In the genomic region with DNA sequence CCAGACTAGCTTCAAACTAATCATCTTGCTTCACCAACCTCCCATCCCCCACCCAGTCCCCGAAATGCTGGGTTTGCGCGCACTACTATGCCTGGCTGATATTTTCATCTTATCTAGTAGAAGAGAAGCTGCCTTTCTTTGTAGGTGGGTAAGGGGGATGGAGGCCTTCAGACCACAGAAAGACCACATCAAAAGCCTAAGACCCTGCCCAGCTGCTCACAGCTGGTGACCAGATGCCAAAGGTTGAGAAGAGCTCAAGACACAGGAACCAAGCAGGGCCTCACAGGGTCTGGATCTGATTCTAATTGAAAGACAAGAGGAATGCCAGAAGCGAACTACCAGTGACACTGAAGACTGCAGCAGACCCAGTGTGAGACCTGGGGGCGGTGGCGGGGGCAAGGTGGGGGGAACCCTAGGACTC, we compare ENCODE assay signal across 8 mouse cellular contexts. TPM values are rescaled to one million over a fixed set of nuclear protein-coding genes. Genes with fewer than 3 reads are reported as not detected.
DNase-seq lines count a peak whose midpoint lies in the region; ATAC-seq and TF ChIP-seq lines count a peak whose summit lies in the region.

No protein-coding gene starts in this region.

- peaks cover 15% of the 10 kb centered on the region for H3K4me1 ChIP-seq in heart, embryonic 12.5 days (replicated peaks)
- peaks cover 20% of the 10 kb centered on the region for H3K4me1 ChIP-seq in G1E (ENCODE audit: insufficient read depth, low read depth, low read length)
- H3K4me1 ChIP-seq in forebrain, embryonic 15.5 days: peaks cover 16% of the 10 kb centered on the region
- peaks cover 15% of the 10 kb centered on the region for H3K4me1 ChIP-seq in liver, embryonic 11.5 days (replicated peaks; ENCODE audit: control insufficient read depth, insufficient read depth, low read length)

- WGBS in heart, embryonic 12.5 days: 24% methylated on average over 6 of the region's 6 CpGs
- 32% methylated on average over 6 of the region's 6 CpGs for WGBS in forebrain, embryonic 15.5 days
- 20% methylated on average over 6 of the region's 6 CpGs for WGBS in liver, embryonic 11.5 days

- intact Hi-C loops in heart, postnatal 25 days (cut with DNase I): loop anchor here (5.0 kb wide), 3 partner anchors 38 to 118 kb away; a partner anchor contains a TSS
- intact Hi-C loops in left cerebral cortex, postnatal 14 days (cut with DNase I): loop anchor here (5.0 kb wide), 1 partner anchor 58 kb away; no protein-coding TSS in a partner anchor

- peak overlapping the region; percentile 93 for H3K9ac ChIP-seq in heart, embryonic 12.5 days
- H3K9ac ChIP-seq in forebrain, embryonic 15.5 days (replicated peaks): peak overlapping the region; percentile 91
- H3K9ac ChIP-seq in liver, embryonic 11.5 days (ENCODE audit: low read depth, low read length): peak overlapping the region; percentile 99

- peak overlapping the region; percentile 78 for H3K4me3 ChIP-seq in heart, embryonic 12.5 days
- H3K4me3 ChIP-seq in G1E (ENCODE audit: low read depth, low read length): peak overlapping the region; percentile 100; the same call in 1 of the 2 replicates
- H3K4me3 ChIP-seq in forebrain, embryonic 15.5 days: peak overlapping the region; percentile 77
- H3K4me3 ChIP-seq in liver, embryonic 11.5 days (ENCODE audit: low read depth, low read length): peak overlapping the region; percentile 92

- no peaks in the 10 kb centered on the region; the same call in 1 of the 2 replicates for H3K36me3 ChIP-seq in heart, embryonic 12.5 days
- peaks cover 32% of the 10 kb centered on the region for H3K36me3 ChIP-seq in G1E (replicated peaks)
- H3K36me3 ChIP-seq in forebrain, embryonic 15.5 days: no peaks in the 10 kb centered on the region
- no peaks in the 10 kb centered on the region for H3K36me3 ChIP-seq in liver, embryonic 11.5 days (ENCODE audit: control insufficient read depth, insufficient read depth, low read length)

- H3K4me2 ChIP-seq in heart, embryonic 12.5 days: peak overlapping the region; percentile 80
- peak overlapping the region; percentile 59 for H3K4me2 ChIP-seq in forebrain, embryonic 15.5 days (replicated peaks)
- H3K4me2 ChIP-seq in liver, embryonic 11.5 days: peak overlapping the region; percentile 91

- no peak for DNase-seq in heart, postnatal 25 days (ENCODE audit: low spot score)
- DNase-seq in G1E (ENCODE audit: low spot score): no peak
- no peak for DNase-seq in liver, embryonic 11.5 days (ENCODE audit: low spot score)
- peak; percentile 28 for DNase-seq in thymus, postnatal 14 days
- DNase-seq in left cerebral cortex, postnatal 14 days (ENCODE audit: low spot score in 2 of 2): no peak
- no peak for DNase-seq in natural killer cell, adult 2 months (ENCODE audit: low spot score in 2 of 2)

- no peaks in the 10 kb centered on the region for H3K27me3 ChIP-seq in heart, embryonic 12.5 days (replicated peaks)
- no peaks in the 10 kb centered on the region for H3K27me3 ChIP-seq in G1E (ENCODE audit: insufficient read depth, low read length)
- no peaks in the 10 kb centered on the region for H3K27me3 ChIP-seq in forebrain, embryonic 15.5 days
- H3K27me3 ChIP-seq in liver, embryonic 11.5 days (replicated peaks; ENCODE audit: control insufficient read depth, insufficient read depth, low read length): no peaks in the 10 kb centered on the region

- no peak; the same call in 1 of the 2 replicates for ATAC-seq in heart, embryonic 12.5 days (ENCODE audit: insufficient number of reproducible peaks, low FRiP score)
- ATAC-seq in G1E (ENCODE audit: extremely low read depth, insufficient number of reproducible peaks, low FRiP score, poor library complexity, severe bottlenecking): no peak
- 0 out of 2 replicates have a peak, but pooled peaks have one; percentile 1 for ATAC-seq in forebrain, embryonic 15.5 days (replicated peaks)
- ATAC-seq in liver, embryonic 11.5 days (replicated peaks; ENCODE audit: low FRiP score): 0 out of 2 replicates have a peak, but pooled peaks have one; percentile 0

- no peak for TF ChIP-seq CTCF in G1E (IDR thresholded peaks at IDR 0.05; ENCODE audit: low read depth, low read length)

- H3K9me3 ChIP-seq in heart, embryonic 12.5 days (replicated peaks): no peaks in the 10 kb centered on the region
- H3K9me3 ChIP-seq in G1E (replicated peaks): no peaks in the 10 kb centered on the region
- H3K9me3 ChIP-seq in forebrain, embryonic 15.5 days: no peaks in the 10 kb centered on the region
- H3K9me3 ChIP-seq in liver, embryonic 11.5 days (ENCODE audit: control insufficient read depth, low read length): no peaks in the 10 kb centered on the region

- peak overlapping the region; percentile 97 for H3K27ac ChIP-seq in heart, embryonic 12.5 days (ENCODE audit: poor library complexity, severe bottlenecking)
- H3K27ac ChIP-seq in forebrain, embryonic 15.5 days (replicated peaks): peak overlapping the region; percentile 96
- peak overlapping the region; percentile 99 for H3K27ac ChIP-seq in liver, embryonic 11.5 days (ENCODE audit: low read depth, low read length)

RNA-seq across cellular contexts. Expression of a gene that starts 1.0 kb away (rescaled TPM):
- polyA plus RNA-seq in heart, embryonic 12.5 days (2016; fragmentation: Nextera tagmentation; extraction: Ambion mirVana): 19.9 and 20.2 TPM in 2 replicates
- total RNA-seq in heart, postnatal 25 days (2021): 1 to 10 TPM; 8.4 to 8.7 TPM
- 3.5 and 4.0 TPM in 2 replicates for total RNA-seq in G1E (2014; fragmentation: Nextera tagmentation)
- total RNA-seq in G1E (2017): 1.8 and 2.3 TPM in 2 replicates
- polyA plus RNA-seq in G1E (2012): 7.3 and 7.6 TPM in 2 replicates
- polyA plus RNA-seq in forebrain, embryonic 15.5 days (2015; fragmentation: Nextera tagmentation; extraction: Ambion mirVana): 58.5 and 62.2 TPM in 2 replicates
- 9.5 and 10.5 TPM in 2 replicates for polyA plus RNA-seq in liver, embryonic 11.5 days (2014; fragmentation: Nextera tagmentation; extraction: Ambion mirVana)
- total RNA-seq in left cerebral cortex, postnatal 14 days (2021): 10 to 100 TPM; 41.3 to 42.7 TPM

RNA-seq across cellular contexts. Expression of a gene that starts 14.7 kb away (rescaled TPM):
- 124 and 130 TPM in 2 replicates for polyA plus RNA-seq in heart, embryonic 12.5 days (2016; fragmentation: Nextera tagmentation; extraction: Ambion mirVana)
- 10 to 100 TPM; 81.5 to 86.1 TPM for total RNA-seq in heart, postnatal 25 days (2021)
- total RNA-seq in G1E (2014; fragmentation: Nextera tagmentation) (9.9 and 10.6 TPM in 2 replicates), G1E (2017) (1.8 and 3.1 TPM in 2 replicates)
- 15.5 and 17.6 TPM in 2 replicates for polyA plus RNA-seq in G1E (2012)
- polyA plus RNA-seq in forebrain, embryonic 15.5 days (2015; fragmentation: Nextera tagmentation; extraction: Ambion mirVana): 113 and 118 TPM in 2 replicates
- polyA plus RNA-seq in liver, embryonic 11.5 days (2014; fragmentation: Nextera tagmentation; extraction: Ambion mirVana): 70.5 and 78.3 TPM in 2 replicates
- 10 to 100 TPM; 50.7 to 52.0 TPM for total RNA-seq in left cerebral cortex, postnatal 14 days (2021)

RNA-seq across cellular contexts. Expression of a gene that starts 16.1 kb away (rescaled TPM):
- 21.0 and 25.9 TPM in 2 replicates for polyA plus RNA-seq in heart, embryonic 12.5 days (2016; fragmentation: Nextera tagmentation; extraction: Ambion mirVana)
- total RNA-seq in heart, postnatal 25 days (2021): 10 to 100 TPM; 63.4 to 65.0 TPM
- total RNA-seq in G1E (2014; fragmentation: Nextera tagmentation): 47.6 and 65.5 TPM in 2 replicates
- total RNA-seq in G1E (2017): 34.9 and 104 TPM in 2 replicates
- polyA plus RNA-seq in G1E (2012): 105 and 107 TPM in 2 replicates
- 79.8 and 83.6 TPM in 2 replicates for polyA plus RNA-seq in forebrain, embryonic 15.5 days (2015; fragmentation: Nextera tagmentation; extraction: Ambion mirVana)
- polyA plus RNA-seq in liver, embryonic 11.5 days (2014; fragmentation: Nextera tagmentation; extraction: Ambion mirVana): 25.0 and 31.6 TPM in 2 replicates
- 100 to 1,000 TPM; 154 to 159 TPM for total RNA-seq in left cerebral cortex, postnatal 14 days (2021)

RNA-seq across cellular contexts. Expression of a gene that starts 45.8 kb away (rescaled TPM):
- polyA plus RNA-seq in heart, embryonic 12.5 days (2016; fragmentation: Nextera tagmentation; extraction: Ambion mirVana): 3.7 and 4.6 TPM in 2 replicates
- total RNA-seq in heart, postnatal 25 days (2021): 1 to 10 TPM; 1.4 to 2.1 TPM
- total RNA-seq in G1E (2014; fragmentation: Nextera tagmentation): not detected in 2 replicates
- 0.38 and 0.46 TPM in 2 replicates for total RNA-seq in G1E (2017)
- polyA plus RNA-seq in G1E (2012): 0.07 TPM in 1 of 2 replicates, not detected in the other
- 42.8 and 42.9 TPM in 2 replicates for polyA plus RNA-seq in forebrain, embryonic 15.5 days (2015; fragmentation: Nextera tagmentation; extraction: Ambion mirVana)
- polyA plus RNA-seq in liver, embryonic 11.5 days (2014; fragmentation: Nextera tagmentation; extraction: Ambion mirVana): 3.3 and 4.4 TPM in 2 replicates
- 10 to 100 TPM; 35.2 to 39.7 TPM for total RNA-seq in left cerebral cortex, postnatal 14 days (2021)

RNA-seq across cellular contexts. Expression of a gene that starts 54.8 kb away (rescaled TPM):
- 19.9 and 20.1 TPM in 2 replicates for polyA plus RNA-seq in heart, embryonic 12.5 days (2016; fragmentation: Nextera tagmentation; extraction: Ambion mirVana)
- 10 to 100 TPM; 20.1 to 22.3 TPM for total RNA-seq in heart, postnatal 25 days (2021)
- total RNA-seq in G1E (2014; fragmentation: Nextera tagmentation) (not detected in 2 replicates), G1E (2017) (0.16 TPM in 1 of 2 replicates, not detected in the other)
- not detected in 2 replicates for polyA plus RNA-seq in G1E (2012)
- polyA plus RNA-seq in forebrain, embryonic 15.5 days (2015; fragmentation: Nextera tagmentation; extraction: Ambion mirVana): 5.5 and 5.8 TPM in 2 replicates
- polyA plus RNA-seq in liver, embryonic 11.5 days (2014; fragmentation: Nextera tagmentation; extraction: Ambion mirVana): 3.8 and 4.8 TPM in 2 replicates
- 1 to 10 TPM; 6.7 to 8.2 TPM for total RNA-seq in left cerebral cortex, postnatal 14 days (2021)

Comparison
In these comparisons a context has a peak if more than half of its experiments do, and no peak if none do; other contexts are left out.
1. ATAC-seq: peak in forebrain, embryonic 15.5 days (single experiment) and liver, embryonic 11.5 days (single experiment); none in heart, embryonic 12.5 days (single experiment) and G1E (single experiment).
2. Peak in every context shown above with its lines, with median percentiles within 50 percentile points of each other: H3K27ac ChIP-seq, H3K4me2 ChIP-seq, H3K4me3 ChIP-seq and H3K9ac ChIP-seq.